Mouse (Mus musculus): Measurements from ENCODE around the gene Btc.

The Btc gene

GRCm38 (mm10) chr5:91320348-91320747 lies 82.4 kb downstream of the Btc start:
- no peak for DNase-seq (ENCODE audit: low spot score)

GRCm38 (mm10) chr5:91313971-91314370 lies 88.8 kb downstream of the Btc start:
- no peak for DNase-seq (ENCODE audit: low spot score)

- no peak for DNase-seq (ENCODE audit: low spot score)
Measured at GRCm38 (mm10) chr5:91311767-91312166, 91.0 kb downstream of the Btc start.

- no peak for DNase-seq (ENCODE audit: low spot score)
Measured at GRCm38 (mm10) chr5:91308576-91308975, 94.2 kb downstream of the Btc start.

- DNase-seq (ENCODE audit: low spot score): peak; percentile 75
Measured at GRCm38 (mm10) chr5:91307907-91308306, 94.9 kb downstream of the Btc start.

All from retina, embryonic 14.5 days (tissue).